Mouse (Mus musculus) T-helper 2 cell (primary cell): Measurements from ENCODE around the gene Naa80.

ENCODE experiments used
- in situ Hi-C: fragments of 300-600 bp; cut with MboI, MseI; formaldehyde crosslinking; loops from one replicate; pipeline ENCODE4 v1.15.1; 2025; ENCODE audit warnings: high pct_unique_total_duplicates

Gene Naa80

DNA sequence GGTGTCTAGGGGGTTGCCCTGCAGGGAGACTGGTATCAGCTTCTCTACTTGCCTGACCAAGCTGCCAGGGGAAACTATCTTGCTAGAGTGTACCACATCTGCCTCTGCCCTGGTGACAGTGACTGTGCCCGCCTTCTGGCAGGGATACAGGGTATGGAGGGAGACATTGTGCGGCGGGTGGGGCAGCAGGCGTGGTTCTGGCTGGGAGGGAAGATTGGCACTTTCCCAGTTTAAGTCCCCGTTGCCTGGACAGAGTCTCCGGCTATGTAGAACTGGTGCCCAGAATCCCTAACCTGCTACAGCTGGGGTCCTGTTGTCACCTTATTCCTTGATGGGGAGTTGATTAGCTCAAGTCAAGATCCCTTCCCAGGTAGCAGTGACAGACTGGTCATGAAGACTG is 53.8 kb downstream of the Naa80 start:
- in situ Hi-C loops = no loop called here

DNA sequence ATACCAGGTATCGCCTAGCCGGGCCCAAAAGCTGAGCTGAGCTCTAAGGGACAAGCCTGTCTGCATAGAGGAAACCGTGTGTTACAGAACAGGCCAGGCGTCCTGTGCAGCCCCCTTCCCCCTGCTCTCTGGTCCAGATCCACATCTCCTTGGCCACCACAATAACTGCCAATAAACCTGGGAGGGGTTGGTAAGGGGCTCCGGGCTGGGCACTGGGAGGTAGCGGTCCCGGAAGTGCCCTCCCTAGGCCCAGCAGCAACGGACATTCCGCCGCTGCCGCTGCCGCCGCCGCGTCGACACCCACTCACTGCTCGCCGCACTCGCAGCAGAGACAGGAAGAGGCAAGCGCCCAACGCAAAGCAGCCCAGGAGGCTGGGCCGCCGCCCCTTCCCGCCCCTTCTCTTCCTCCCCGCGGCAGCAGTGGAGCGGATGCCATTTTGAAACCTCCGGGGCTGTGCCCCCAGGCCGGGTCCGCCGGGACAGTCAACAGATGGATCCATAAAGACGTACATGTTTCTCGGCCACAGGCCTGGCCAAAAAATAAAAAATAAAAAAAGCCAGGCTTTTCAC is 54.5 kb downstream of the Naa80 start:
- in situ Hi-C loops = no loop called here
